Mouse (Mus musculus) heart, postnatal 0 days (tissue): ENCODE results near the gene Kmt2a. TPM values are rescaled to one million over a fixed set of nuclear protein-coding genes. Genes with fewer than 3 reads are reported as not detected.

Experiments
- ATAC-seq: fragments of 200-750 bp; cut with Nextera tagmentation; 2 replicates; pipeline ENCODE4 v1.8.0; 2017; ENCODE audit warnings: low read depth, moderate number of reproducible peaks, moderate library complexity; ENCODE audit not compliant: insufficient read depth
- DNase-seq: peaks from one replicate; pipeline ENCODE4 v3.0.0-alpha.2; 2016; ENCODE audit warnings: low spot score
- H3K27ac ChIP-seq: fragments of 300-500 bp; sonication (generic); 2 replicates; pipeline ENCODE4 v1.5.1; 2014; ENCODE audit warnings: low read depth, mild to moderate bottlenecking
- H3K27me3 ChIP-seq: fragments of 300-500 bp; sonication (generic); 2 replicates; pipeline ENCODE4 v1.6.1; 2014; ENCODE audit warnings: low read length, mixed read lengths; ENCODE audit not compliant: control insufficient read depth, insufficient read depth
- H3K36me3 ChIP-seq: fragments of 300-500 bp; sonication (generic); replicated peaks from 2 replicates; pipeline ENCODE4 v1.6.1; 2014; ENCODE audit warnings: low read length, mixed read lengths; ENCODE audit not compliant: control insufficient read depth, insufficient read depth
- H3K4me1 ChIP-seq: fragments of 300-500 bp; sonication (generic); 2 replicates; pipeline ENCODE4 v1.6.1; 2014; ENCODE audit warnings: antibody characterized with exemption; ENCODE audit not compliant: control insufficient read depth, insufficient read depth
- H3K4me2 ChIP-seq: fragments of 300-500 bp; sonication (generic); 2 replicates; pipeline ENCODE4 v1.6.1; 2014; ENCODE audit warnings: low read depth, mild to moderate bottlenecking, low read length, moderate library complexity
- H3K4me3 ChIP-seq: fragments of 300-500 bp; sonication (generic); 2 replicates; pipeline ENCODE4 v1.5.1; 2014; ENCODE audit warnings: low read depth, low read length
- H3K9ac ChIP-seq: fragments of 300-500 bp; sonication (generic); replicated peaks from 2 replicates; pipeline ENCODE4 v1.6.1; 2014; ENCODE audit warnings: low read depth, low read length, mixed read lengths
- H3K9me3 ChIP-seq: fragments of 300-500 bp; sonication (generic); replicated peaks from 2 replicates; pipeline ENCODE4 v1.6.1; 2016; ENCODE audit warnings: low read length; ENCODE audit not compliant: control insufficient read depth
- CTCF ChIP-seq: IDR thresholded peaks from 2 replicates; pipeline ENCODE4 v1.5.1; 2016; ENCODE audit warnings: antibody characterized with exemption, control low read depth, low read depth
- EP300 ChIP-seq: IDR thresholded peaks from 2 replicates; pipeline ENCODE4 v1.6.1; 2016; ENCODE audit warnings: antibody characterized with exemption, low read depth
- WGBS: fragments of 180-500 bp; shearing (Covaris S2); extraction: QIAGEN DNeasy Blood & Tissue Kit; methylation state at CpG from one replicate; pipeline ENCODE4 v1.1.7; 2014; 5-methylcytosine and 5-hydroxymethylcytosine counted together
- polyA plus RNA-seq: library from polyadenylated mRNA; unstranded; fragments of >200 nt; fragmentation: Nextera tagmentation; extraction: Ambion mirVana; gene quantifications from 2 replicates; pipeline ENCODE4 v1.2.1, GENCODE M21; 2015
- total RNA-seq: library from RNA; depleted of rRNA; stranded (reverse); fragments of >200 nt; gene quantifications from 2 replicates; pipeline ENCODE4 v1.2.3, GENCODE M21; 2014; ENCODE audit warnings: low replicate concordance

Gene Kmt2a
- total and polyA plus RNA-seq, 2 experiments from 2014 or later: 4.2 to 7.8 TPM

GRCm38 (mm10) chr9:44888114-44888624 is 7.1 kb upstream of the Kmt2a start:
- WGBS: 82% methylated on average over 7 of the region's 7 CpGs
- Histone ChIP-seq H3K9me3 (no peaks in the 10 kb centered on the region), H3K4me2 (no peak overlapping the region), H3K27ac (no peak overlapping the region), H3K4me1 (peaks cover 7% of the 10 kb centered on the region; the same call in 1 of the 2 replicates), H3K36me3 (no peaks in the 10 kb centered on the region), H3K9ac (no peak overlapping the region), H3K27me3 (no peaks in the 10 kb centered on the region), H3K4me3 (no peak overlapping the region)
- no peak for TF ChIP-seq EP300
- TF ChIP-seq CTCF: no peak
- ATAC-seq: no peak
- DNase-seq: no peak

GRCm38 (mm10) chr9:44882981-44883569 is 2.0 kb upstream of the Kmt2a start:
- Histone ChIP-seq H3K9me3 (no peaks in the 10 kb centered on the region), H3K9ac (no peak overlapping the region), H3K27ac (no peak overlapping the region), H3K4me1 (peaks cover 18% of the 10 kb centered on the region; the same call in 1 of the 2 replicates), H3K27me3 (no peaks in the 10 kb centered on the region), H3K4me3 (peak overlapping the region; percentile 94), H3K36me3 (no peaks in the 10 kb centered on the region), H3K4me2 (peak overlapping the region; percentile 100)
- TF ChIP-seq EP300: no peak
- no peak for TF ChIP-seq CTCF
- ATAC-seq (no peak), DNase-seq (no peak)
- WGBS: 1% methylated on average over 21 of the region's 21 CpGs

GRCm38 (mm10) chr9:44882436-44882980 is 1.4 kb upstream of the Kmt2a start:
- ATAC-seq (peak; percentile 62), DNase-seq (peak; percentile 46)
- WGBS: 2% methylated on average over 25 of the region's 27 CpGs
- no peaks in the 10 kb centered on the region for H3K9me3 ChIP-seq
- TF ChIP-seq CTCF: peak; percentile 19; the same call in 1 of the 2 replicates
- no peak for TF ChIP-seq EP300
- H3K4me1 ChIP-seq: peaks cover 18% of the 10 kb centered on the region; the same call in 1 of the 2 replicates
- peak overlapping the region; percentile 94 for H3K4me3 ChIP-seq
- H3K4me2 ChIP-seq: peak overlapping the region; percentile 100
- no peaks in the 10 kb centered on the region for H3K36me3 ChIP-seq
- H3K27me3 ChIP-seq: no peaks in the 10 kb centered on the region
- peak overlapping the region; percentile 88; the same call in 1 of the 2 replicates for H3K27ac ChIP-seq
- peak overlapping the region; percentile 63 for H3K9ac ChIP-seq

- Histone ChIP-seq H3K4me1 (peaks cover 18% of the 10 kb centered on the region; the same call in 1 of the 2 replicates), H3K27ac (peak overlapping the region; percentile 88), H3K27me3 (no peaks in the 10 kb centered on the region), H3K9me3 (no peaks in the 10 kb centered on the region), H3K4me2 (peak overlapping the region; percentile 100), H3K4me3 (peak overlapping the region; percentile 94), H3K9ac (peak overlapping the region; percentile 63), H3K36me3 (no peaks in the 10 kb centered on the region)
- DNase-seq (peak; percentile 46), ATAC-seq (peak; percentile 47)
- WGBS: under 1% methylated on average over 29 of the region's 29 CpGs
- TF ChIP-seq CTCF: no peak
- no peak for TF ChIP-seq EP300
These were observed 892 bp upstream of the Kmt2a start for GRCm38 (mm10) chr9:44881941-44882435.

GRCm38 (mm10) chr9:44880309-44881081 is 601 bp downstream of the Kmt2a start:
- TF ChIP-seq EP300 (no peak), CTCF (no peak)
- Histone ChIP-seq H3K27ac (peak overlapping the region; percentile 90), H3K9me3 (no peaks in the 10 kb centered on the region), H3K4me1 (peaks cover 28% of the 10 kb centered on the region), H3K9ac (peak overlapping the region; percentile 85), H3K36me3 (no peaks in the 10 kb centered on the region), H3K27me3 (no peaks in the 10 kb centered on the region), H3K4me2 (peak overlapping the region; percentile 99), H3K4me3 (peak overlapping the region; percentile 94)
- peak; percentile 13; the same call in 1 of the 2 replicates for ATAC-seq
- DNase-seq: no peak
- WGBS: under 1% methylated on average over 35 of the region's 44 CpGs
